Mouse (Mus musculus): ENCODE measurements around the gene Tmtc1. TPM values are rescaled to one million over a fixed set of nuclear protein-coding genes. Genes with fewer than 3 reads are reported as not detected.
A peak's percentile ranks its signal among the peaks of the same experiment; 100 is the strongest.

The Tmtc1 gene
- total and polyA plus RNA-seq, 2 experiments: 0.16 to 0.46 TPM

DNA sequence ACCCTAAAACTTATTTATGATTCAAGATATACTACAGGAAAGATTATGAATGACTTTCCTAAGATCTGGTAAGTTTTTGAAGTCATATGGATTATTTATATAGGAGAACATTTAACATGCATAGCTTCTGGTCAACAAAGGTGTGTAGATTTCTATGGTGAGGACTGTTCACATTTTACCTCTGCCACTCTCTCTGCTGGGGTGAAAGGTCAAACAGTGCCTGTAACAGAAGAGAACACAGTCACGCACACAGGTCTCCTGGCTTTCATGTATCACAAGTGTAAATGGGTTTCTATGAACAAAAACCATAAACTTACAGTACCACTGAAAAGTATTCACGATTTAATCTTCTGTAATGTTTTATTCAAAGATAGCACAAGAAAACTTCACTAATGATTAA lies 245.0 kb downstream of the Tmtc1 start:
- TF ChIP-seq CTCF (IDR thresholded peaks at IDR 0.05; ENCODE audit: low read depth, low read length): no peak
- TF ChIP-seq POLR2A (IDR thresholded peaks at IDR 0.05; ENCODE audit: extremely low read depth, insufficient read depth, low read length): no peak
- WGBS: 30% methylated on average over 2 of the region's 2 CpGs
- peaks cover 20% of the 10 kb centered on the region for H3K4me1 ChIP-seq (ENCODE audit: control insufficient read depth, insufficient read depth, low read length)
- H3K36me3 ChIP-seq (ENCODE audit: control insufficient read depth, insufficient read depth, low read length): peaks cover 57% of the 10 kb centered on the region
- peak; percentile 78 for DNase-seq (ENCODE audit: extremely low read depth, low read depth, low spot score)
- H3K27me3 ChIP-seq (ENCODE audit: control insufficient read depth, insufficient read depth, low read length): no peaks in the 10 kb centered on the region
- no peaks in the 10 kb centered on the region; the same call in 1 of the 2 replicates for H3K79me2 ChIP-seq (ENCODE audit: control insufficient read depth, insufficient read depth, low read length)
- no peak overlapping the region for H3K9ac ChIP-seq (ENCODE audit: low read depth, low read length)
- no peak overlapping the region for H3K4me3 ChIP-seq (ENCODE audit: insufficient read depth, low read depth, low read length)
- peak overlapping the region; percentile 69 for H3K27ac ChIP-seq (replicated peaks; ENCODE audit: insufficient read depth, low read depth, low read length)

DNA sequence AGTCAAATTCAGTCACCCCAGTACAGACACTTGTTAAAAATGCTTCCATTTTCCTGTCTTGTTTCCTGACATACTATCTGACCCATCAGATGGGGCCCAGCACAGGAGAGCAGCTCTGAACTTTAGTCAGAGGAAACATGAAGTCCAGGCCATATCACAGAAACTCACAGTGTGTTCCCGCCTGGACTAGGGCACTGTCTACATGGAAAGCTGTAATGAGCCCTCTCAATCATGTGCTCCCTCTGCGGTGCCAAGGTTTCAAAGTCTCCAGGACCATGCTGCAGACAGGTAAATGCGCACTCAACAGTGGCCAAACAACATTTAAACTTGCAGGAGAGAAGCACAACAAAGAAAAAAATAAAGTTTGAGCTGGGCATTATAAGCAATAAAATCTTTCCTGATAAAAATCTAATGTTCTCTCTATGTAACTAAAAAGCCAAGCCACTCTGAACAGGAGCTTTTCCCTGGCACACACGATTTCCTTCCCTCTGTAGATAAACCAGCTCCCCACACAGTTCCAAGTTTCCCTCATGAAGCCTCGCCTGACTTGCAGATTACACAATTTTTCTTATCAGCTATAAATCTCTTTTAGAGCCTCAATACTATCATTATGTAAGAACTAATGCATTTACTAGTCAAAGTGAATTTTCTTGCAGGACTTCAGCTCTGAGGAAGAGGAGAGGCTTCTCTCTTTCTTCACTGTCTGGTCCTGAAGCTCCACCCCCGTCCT lies 250.1 kb downstream of the Tmtc1 start:
- 11% methylated on average over 6 of the region's 6 CpGs for WGBS
- Histone ChIP-seq H3K27ac (replicated peaks; ENCODE audit: insufficient read depth, low read depth, low read length) (peak overlapping the region; percentile 82), H3K79me2 (ENCODE audit: control insufficient read depth, insufficient read depth, low read length) (no peaks in the 10 kb centered on the region; the same call in 1 of the 2 replicates), H3K4me1 (ENCODE audit: control insufficient read depth, insufficient read depth, low read length) (peaks cover 14% of the 10 kb centered on the region; the same call in 1 of the 2 replicates), H3K4me3 (ENCODE audit: insufficient read depth, low read depth, low read length) (no peak overlapping the region), H3K36me3 (ENCODE audit: control insufficient read depth, insufficient read depth, low read length) (peaks cover 46% of the 10 kb centered on the region), H3K9ac (ENCODE audit: low read depth, low read length) (no peak overlapping the region), H3K27me3 (ENCODE audit: control insufficient read depth, insufficient read depth, low read length) (no peaks in the 10 kb centered on the region)
- TF ChIP-seq POLR2A (IDR thresholded peaks at IDR 0.05; ENCODE audit: extremely low read depth, insufficient read depth, low read length) (no peak), CTCF (IDR thresholded peaks at IDR 0.05; ENCODE audit: low read depth, low read length) (no peak)
- DNase-seq (ENCODE audit: extremely low read depth, low read depth, low spot score): peak; percentile 97

- TF ChIP-seq CTCF (IDR thresholded peaks at IDR 0.05; ENCODE audit: low read depth, low read length): no peak
- TF ChIP-seq POLR2A (IDR thresholded peaks at IDR 0.05; ENCODE audit: extremely low read depth, insufficient read depth, low read length): no peak
- H3K4me3 ChIP-seq (ENCODE audit: insufficient read depth, low read depth, low read length): no peak overlapping the region
- 95% methylated on average over 1 of the region's 1 CpGs for WGBS
Observed at GRCm38 (mm10) chr6:148185694-148186093, 258.5 kb downstream of the Tmtc1 start.

More at GRCm38 (mm10) chr6:148185694-148186093, 258.5 kb downstream of the Tmtc1 start:
- peaks cover 76% of the 10 kb centered on the region for H3K36me3 ChIP-seq (ENCODE audit: control insufficient read depth, insufficient read depth, low read length)
- no peaks in the 10 kb centered on the region for H3K79me2 ChIP-seq (ENCODE audit: control insufficient read depth, insufficient read depth, low read length)
- DNase-seq (ENCODE audit: extremely low read depth, low read depth, low spot score): no peak
- no peaks in the 10 kb centered on the region for H3K4me1 ChIP-seq (ENCODE audit: control insufficient read depth, insufficient read depth, low read length)
- H3K27ac ChIP-seq (replicated peaks; ENCODE audit: insufficient read depth, low read depth, low read length): no peak overlapping the region
- no peak overlapping the region for H3K9ac ChIP-seq (ENCODE audit: low read depth, low read length)
- H3K27me3 ChIP-seq (ENCODE audit: control insufficient read depth, insufficient read depth, low read length): no peaks in the 10 kb centered on the region

Other genes with a start within 250 kb of the Tmtc1 start
- 80.0 and 94.7 TPM in 2 replicates for gene Ergic2, start 232.0 kb downstream of the Tmtc1 start, total RNA-seq (2014; rRNA removed)
- gene Ergic2, start 232.0 kb downstream of the Tmtc1 start, polyA plus RNA-seq (2012; rRNA removed): 25.7 and 31.8 TPM in 2 replicates

Data from liver, adult 2 months (tissue).